Mouse (Mus musculus): ENCODE data around the gene Rpl19. TPM values are rescaled to one million over a fixed set of nuclear protein-coding genes. Genes with fewer than 3 reads are reported as not detected.

Gene Rpl19
- polyA plus RNA-seq, 1 experiment from 2014 or later, result 1,157 TPM

DNA sequence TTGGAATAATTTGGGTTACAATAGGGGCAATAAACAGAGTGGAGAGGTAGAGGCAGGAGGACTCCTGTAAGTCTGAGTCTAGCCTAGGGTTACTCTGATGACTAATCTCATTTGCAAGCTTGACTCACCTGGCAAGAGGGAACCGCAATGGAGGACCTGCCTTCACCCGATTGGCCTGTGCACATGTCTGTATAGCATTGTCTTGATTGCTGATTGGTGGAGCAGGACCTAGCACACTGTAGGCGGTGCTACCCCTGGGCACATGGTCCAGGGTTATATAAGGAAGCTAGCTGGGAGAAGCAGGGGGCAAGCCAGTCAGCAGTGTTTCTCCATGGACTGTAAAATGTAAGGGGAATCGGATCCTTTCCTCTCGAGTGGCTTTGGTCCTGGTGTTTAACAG, 31.5 kb downstream of the Rpl19 start:
- Histone ChIP-seq H3K4me2 (replicated peaks; ENCODE audit: low read depth, low read length) (no peak overlapping the region), H3K4me3 (ENCODE audit: low read depth, low read length) (no peak overlapping the region), H3K27me3 (ENCODE audit: control insufficient read depth, insufficient read depth, low read length) (peaks cover 1% of the 10 kb centered on the region; the same call in 1 of the 2 replicates), H3K9ac (replicated peaks; ENCODE audit: low read depth, low read length) (no peak overlapping the region), H3K36me3 (ENCODE audit: control insufficient read depth, insufficient read depth, low read length) (no peaks in the 10 kb centered on the region), H3K9me3 (ENCODE audit: control insufficient read depth, low read depth, low read length) (no peaks in the 10 kb centered on the region), H3K4me1 (ENCODE audit: control insufficient read depth, insufficient read depth, low read length) (no peaks in the 10 kb centered on the region), H3K27ac (ENCODE audit: low read length) (no peak overlapping the region)
- ATAC-seq (ENCODE audit: insufficient number of reproducible peaks, insufficient read depth, low FRiP score, low read depth), result no peak
- WGBS, result 87% methylated on average over 5 of the region's 5 CpGs

- Histone ChIP-seq H3K27ac (ENCODE audit: low read length) (no peak overlapping the region), H3K36me3 (ENCODE audit: control insufficient read depth, insufficient read depth, low read length) (no peaks in the 10 kb centered on the region), H3K4me3 (ENCODE audit: low read depth, low read length) (no peak overlapping the region), H3K27me3 (ENCODE audit: control insufficient read depth, insufficient read depth, low read length) (no peaks in the 10 kb centered on the region), H3K4me1 (ENCODE audit: control insufficient read depth, insufficient read depth, low read length) (no peaks in the 10 kb centered on the region), H3K4me2 (replicated peaks; ENCODE audit: low read depth, low read length) (no peak overlapping the region), H3K9ac (replicated peaks; ENCODE audit: low read depth, low read length) (no peak overlapping the region), H3K9me3 (ENCODE audit: control insufficient read depth, low read depth, low read length) (no peaks in the 10 kb centered on the region)
- WGBS, result 73% methylated on average over 7 of the region's 7 CpGs
- no peak for ATAC-seq (ENCODE audit: insufficient number of reproducible peaks, insufficient read depth, low FRiP score, low read depth)
Observed at GRCm38 (mm10) chr11:98059662-98060061, 33.2 kb downstream of the Rpl19 start.

- no peak overlapping the region for H3K27ac ChIP-seq (ENCODE audit: low read length)
- ATAC-seq (ENCODE audit: insufficient number of reproducible peaks, insufficient read depth, low FRiP score, low read depth), result no peak
- no peaks in the 10 kb centered on the region for H3K4me1 ChIP-seq (ENCODE audit: control insufficient read depth, insufficient read depth, low read length)
- WGBS, result 81% methylated on average over 5 of the region's 5 CpGs
- no peaks in the 10 kb centered on the region for H3K36me3 ChIP-seq (ENCODE audit: control insufficient read depth, insufficient read depth, low read length)
- H3K9ac ChIP-seq (replicated peaks; ENCODE audit: low read depth, low read length), result no peak overlapping the region
- no peaks in the 10 kb centered on the region for H3K9me3 ChIP-seq (ENCODE audit: control insufficient read depth, low read depth, low read length)
- no peak overlapping the region for H3K4me3 ChIP-seq (ENCODE audit: low read depth, low read length)
- no peaks in the 10 kb centered on the region for H3K27me3 ChIP-seq (ENCODE audit: control insufficient read depth, insufficient read depth, low read length)
- H3K4me2 ChIP-seq (replicated peaks; ENCODE audit: low read depth, low read length), result no peak overlapping the region
Observed at GRCm38 (mm10) chr11:98060104-98060692, 33.7 kb downstream of the Rpl19 start.

- no peaks in the 10 kb centered on the region for H3K27me3 ChIP-seq (ENCODE audit: control insufficient read depth, insufficient read depth, low read length)
- H3K9me3 ChIP-seq (ENCODE audit: control insufficient read depth, low read depth, low read length), result no peaks in the 10 kb centered on the region
- no peak overlapping the region for H3K4me3 ChIP-seq (ENCODE audit: low read depth, low read length)
- ATAC-seq (ENCODE audit: insufficient number of reproducible peaks, insufficient read depth, low FRiP score, low read depth), result no peak
- H3K36me3 ChIP-seq (ENCODE audit: control insufficient read depth, insufficient read depth, low read length), result no peaks in the 10 kb centered on the region
- no peak overlapping the region for H3K4me2 ChIP-seq (replicated peaks; ENCODE audit: low read depth, low read length)
- no peaks in the 10 kb centered on the region for H3K4me1 ChIP-seq (ENCODE audit: control insufficient read depth, insufficient read depth, low read length)
- no peak overlapping the region for H3K27ac ChIP-seq (ENCODE audit: low read length)
- H3K9ac ChIP-seq (replicated peaks; ENCODE audit: low read depth, low read length), result no peak overlapping the region
- WGBS, result 68% methylated on average over 3 of the region's 3 CpGs
Observed at GRCm38 (mm10) chr11:98061441-98061840, 34.9 kb downstream of the Rpl19 start.

DNA sequence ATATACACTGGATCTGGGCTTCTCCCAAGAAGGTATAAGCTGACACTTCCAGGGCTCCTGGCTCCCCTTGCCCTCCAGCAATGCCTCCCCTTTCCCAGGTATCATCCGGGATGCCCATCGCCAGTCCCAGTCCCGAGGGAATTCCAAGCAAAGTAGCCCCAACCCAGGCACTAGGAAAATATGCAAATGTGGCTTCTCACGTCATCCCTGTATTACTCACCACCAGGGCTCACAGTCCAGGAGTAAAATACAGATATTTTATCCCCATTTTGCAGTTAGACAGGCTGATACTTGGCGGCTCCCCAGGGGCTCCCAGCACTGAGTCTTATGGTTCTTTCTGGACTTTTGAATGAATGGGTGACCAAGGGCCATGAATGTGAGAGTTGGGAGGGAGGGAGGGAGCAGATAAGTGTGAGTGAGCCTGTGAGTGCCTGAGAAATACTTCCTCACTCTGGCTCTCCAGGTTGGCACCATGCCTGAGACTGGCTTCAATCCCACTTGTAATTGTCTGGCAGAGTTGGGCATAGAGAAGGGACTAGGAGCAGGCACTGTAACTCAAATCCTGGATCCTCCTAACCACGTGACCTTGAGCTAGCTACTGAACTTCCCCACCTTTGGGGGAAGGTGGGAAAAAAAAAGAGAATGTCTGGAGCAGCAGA, 35.5 kb downstream of the Rpl19 start:
- H3K27me3 ChIP-seq (ENCODE audit: control insufficient read depth, insufficient read depth, low read length), result no peaks in the 10 kb centered on the region
- H3K36me3 ChIP-seq (ENCODE audit: control insufficient read depth, insufficient read depth, low read length), result no peaks in the 10 kb centered on the region
- no peak overlapping the region for H3K4me2 ChIP-seq (replicated peaks; ENCODE audit: low read depth, low read length)
- H3K9me3 ChIP-seq (ENCODE audit: control insufficient read depth, low read depth, low read length), result peaks cover 3% of the 10 kb centered on the region; the same call in 1 of the 2 replicates
- ATAC-seq (ENCODE audit: insufficient number of reproducible peaks, insufficient read depth, low FRiP score, low read depth), result no peak
- no peaks in the 10 kb centered on the region for H3K4me1 ChIP-seq (ENCODE audit: control insufficient read depth, insufficient read depth, low read length)
- H3K27ac ChIP-seq (ENCODE audit: low read length), result no peak overlapping the region
- H3K4me3 ChIP-seq (ENCODE audit: low read depth, low read length), result no peak overlapping the region
- WGBS, result 63% methylated on average over 6 of the region's 6 CpGs
- no peak overlapping the region for H3K9ac ChIP-seq (replicated peaks; ENCODE audit: low read depth, low read length)

DNA sequence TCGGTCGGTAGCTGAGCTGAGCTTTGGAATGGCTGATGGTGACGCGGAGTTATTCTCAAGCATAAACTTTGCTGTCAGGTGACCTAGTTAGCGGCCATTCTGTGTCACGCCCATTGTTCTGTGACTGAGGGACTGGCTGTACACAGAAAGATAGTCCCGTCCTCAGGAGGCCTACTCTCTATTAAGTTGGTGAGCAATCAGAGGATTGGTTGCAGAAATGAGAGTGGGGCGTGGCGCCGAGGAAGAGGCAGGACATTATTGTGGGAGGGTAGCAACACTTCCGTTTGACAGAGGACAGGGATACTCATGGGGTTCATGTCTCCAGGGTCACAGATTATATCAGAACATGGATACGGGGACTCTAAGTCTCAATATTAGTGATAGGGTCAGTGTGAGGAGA, 39.7 kb downstream of the Rpl19 start:
- Histone ChIP-seq H3K4me3 (ENCODE audit: low read depth, low read length) (no peak overlapping the region), H3K36me3 (ENCODE audit: control insufficient read depth, insufficient read depth, low read length) (no peaks in the 10 kb centered on the region), H3K9ac (replicated peaks; ENCODE audit: low read depth, low read length) (no peak overlapping the region), H3K27ac (ENCODE audit: low read length) (no peak overlapping the region), H3K9me3 (ENCODE audit: control insufficient read depth, low read depth, low read length) (peaks cover 3% of the 10 kb centered on the region; the same call in 1 of the 2 replicates), H3K4me2 (replicated peaks; ENCODE audit: low read depth, low read length) (no peak overlapping the region), H3K27me3 (ENCODE audit: control insufficient read depth, insufficient read depth, low read length) (no peaks in the 10 kb centered on the region), H3K4me1 (ENCODE audit: control insufficient read depth, insufficient read depth, low read length) (no peaks in the 10 kb centered on the region)
- no peak for ATAC-seq (ENCODE audit: insufficient number of reproducible peaks, insufficient read depth, low FRiP score, low read depth)
- WGBS, result 91% methylated on average over 12 of the region's 12 CpGs

GRCm38 (mm10) chr11:98067255-98067654, 40.7 kb downstream of the Rpl19 start:
- no peak overlapping the region for H3K27ac ChIP-seq (ENCODE audit: low read length)
- no peaks in the 10 kb centered on the region for H3K4me1 ChIP-seq (ENCODE audit: control insufficient read depth, insufficient read depth, low read length)
- H3K4me2 ChIP-seq (replicated peaks; ENCODE audit: low read depth, low read length), result no peak overlapping the region
- H3K9me3 ChIP-seq (ENCODE audit: control insufficient read depth, low read depth, low read length), result peaks cover 3% of the 10 kb centered on the region; the same call in 1 of the 2 replicates
- ATAC-seq (ENCODE audit: insufficient number of reproducible peaks, insufficient read depth, low FRiP score, low read depth), result no peak
- H3K4me3 ChIP-seq (ENCODE audit: low read depth, low read length), result no peak overlapping the region
- no peaks in the 10 kb centered on the region for H3K36me3 ChIP-seq (ENCODE audit: control insufficient read depth, insufficient read depth, low read length)
- H3K27me3 ChIP-seq (ENCODE audit: control insufficient read depth, insufficient read depth, low read length), result no peaks in the 10 kb centered on the region
- 95% methylated on average over 21 of the region's 21 CpGs for WGBS
- H3K9ac ChIP-seq (replicated peaks; ENCODE audit: low read depth, low read length), result no peak overlapping the region

GRCm38 (mm10) chr11:98073442-98073841, 46.9 kb downstream of the Rpl19 start:
- Histone ChIP-seq H3K4me1 (ENCODE audit: control insufficient read depth, insufficient read depth, low read length) (no peaks in the 10 kb centered on the region), H3K9ac (replicated peaks; ENCODE audit: low read depth, low read length) (no peak overlapping the region), H3K36me3 (ENCODE audit: control insufficient read depth, insufficient read depth, low read length) (no peaks in the 10 kb centered on the region), H3K27ac (ENCODE audit: low read length) (no peak overlapping the region), H3K4me3 (ENCODE audit: low read depth, low read length) (no peak overlapping the region), H3K9me3 (ENCODE audit: control insufficient read depth, low read depth, low read length) (no peaks in the 10 kb centered on the region), H3K4me2 (replicated peaks; ENCODE audit: low read depth, low read length) (no peak overlapping the region), H3K27me3 (ENCODE audit: control insufficient read depth, insufficient read depth, low read length) (no peaks in the 10 kb centered on the region)
- 90% methylated on average over 4 of the region's 4 CpGs for whole genome bisulfite sequencing
- ATAC-seq (ENCODE audit: insufficient number of reproducible peaks, insufficient read depth, low FRiP score, low read depth), result no peak

Data from stomach, embryonic 14.5 days (tissue).